Mouse (Mus musculus) Muller cell, postnatal 12 days (primary cell): ENCODE measurements at regions not wholly inside any gene's neighbourhood (a gene's known extent, or its start where the extent isn't known, plus 50 kb on each side); places are given as distances from the start of the nearest gene placed in this dataset.

Experiments used
- DNase-seq: peaks from one replicate; pipeline ENCODE4 v3.0.0-alpha.2; 2015; ENCODE audit errors: inconsistent ontology term

DNA sequence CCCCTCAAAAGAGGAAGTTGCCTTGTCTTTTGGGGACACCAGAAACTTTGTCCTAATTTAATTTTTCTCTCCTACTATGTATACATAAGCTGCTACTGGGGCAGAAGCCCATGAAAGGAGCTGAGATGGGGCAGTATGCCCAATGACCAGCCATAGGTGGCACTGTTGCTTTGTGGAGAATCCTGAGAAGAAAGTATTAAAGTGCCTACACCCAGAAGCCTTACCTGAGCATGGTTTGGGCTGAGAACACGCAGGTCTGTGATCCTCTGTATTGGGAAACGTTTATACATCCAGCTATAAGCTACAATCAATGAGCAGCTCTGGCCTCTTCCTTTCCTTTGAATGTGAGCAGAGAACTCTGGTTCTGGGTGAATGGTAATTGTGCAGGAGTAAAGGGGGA is 1088.5 kb downstream of the Jrkl start:
- DNase-seq, result peak; percentile 5

DNA sequence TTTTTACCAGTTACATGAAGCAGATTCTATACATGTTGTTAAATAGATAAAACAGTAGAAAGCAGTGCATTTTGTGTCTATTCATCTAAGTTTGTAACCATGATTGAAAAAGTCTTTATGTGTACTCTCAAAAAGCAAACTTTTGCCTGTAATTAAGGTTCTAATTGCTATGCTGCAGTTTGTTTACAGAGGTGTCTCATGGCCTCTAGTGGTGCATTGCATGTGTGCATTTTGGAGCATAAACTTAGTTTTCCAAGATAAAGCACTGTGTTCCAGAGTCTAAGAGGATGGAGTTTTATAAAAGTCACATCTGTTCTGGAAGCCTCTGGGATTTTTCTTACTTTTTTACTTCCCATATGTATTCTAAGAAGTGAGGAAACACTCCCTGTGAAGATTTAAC is 1132.3 kb downstream of the Jrkl start:
- DNase-seq, result peak; percentile 9
